In the genomic region with DNA sequence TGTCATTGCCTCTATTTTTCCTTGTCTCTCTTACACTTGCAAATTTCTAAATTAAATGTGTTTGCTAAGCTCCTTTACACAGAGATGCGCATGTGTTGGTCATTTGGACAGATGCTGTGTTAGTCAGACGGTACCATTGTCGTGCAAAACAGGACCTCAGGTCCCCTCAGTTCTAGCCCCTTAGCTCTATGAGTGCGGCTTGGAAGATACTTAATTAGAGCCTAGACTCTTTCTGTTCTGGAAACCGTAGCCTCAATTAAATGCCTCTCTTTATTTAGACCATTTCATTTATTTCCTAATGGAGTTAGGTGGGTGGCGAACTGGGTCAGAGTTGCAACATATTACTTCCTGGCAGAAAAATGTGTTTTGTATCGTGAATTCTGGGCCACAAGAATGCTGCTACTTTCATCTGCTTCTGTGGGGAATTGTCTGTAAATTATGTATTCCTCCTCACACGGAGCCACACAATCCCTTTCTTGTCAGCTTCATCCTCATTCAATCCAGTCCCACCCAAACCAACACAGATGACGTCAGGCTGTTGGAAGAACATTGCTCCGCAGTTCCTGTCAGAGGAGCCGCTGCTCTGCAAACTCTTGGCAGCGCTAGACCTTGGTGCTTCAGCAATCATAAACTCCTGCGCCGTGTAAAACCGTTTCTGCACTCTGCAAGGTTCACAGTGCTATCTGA, we compare ENCODE assay signal across 8 mouse cellular contexts.
A peak's percentile ranks its signal among the peaks of the same experiment; 100 is the strongest.
DNase-seq lines count a peak whose midpoint lies in the region; ATAC-seq and TF ChIP-seq lines count a peak whose summit lies in the region.

No protein-coding gene starts in this region.

- WGBS in intestine, embryonic 14.5 days, result 27% methylated on average over 15 of the region's 15 CpGs
- 36% methylated on average over 15 of the region's 15 CpGs for WGBS in intestine, postnatal 0 days
- WGBS in kidney, embryonic 15.5 days, result 30% methylated on average over 15 of the region's 15 CpGs
- 27% methylated on average over 15 of the region's 15 CpGs for WGBS in limb, embryonic 13.5 days
- WGBS in neural tube, embryonic 14.5 days, result 13% methylated on average over 15 of the region's 15 CpGs

- no peaks in the 10 kb centered on the region for H3K9me3 ChIP-seq in intestine, embryonic 14.5 days (ENCODE audit: control insufficient read depth, low read length)
- H3K9me3 ChIP-seq in intestine, postnatal 0 days (ENCODE audit: control insufficient read depth), result no peaks in the 10 kb centered on the region
- no peaks in the 10 kb centered on the region for H3K9me3 ChIP-seq in kidney, embryonic 15.5 days (replicated peaks)
- H3K9me3 ChIP-seq in limb, embryonic 13.5 days, result no peaks in the 10 kb centered on the region
- H3K9me3 ChIP-seq in neural tube, embryonic 14.5 days (ENCODE audit: control insufficient read depth, low read length), result no peaks in the 10 kb centered on the region

- no peak overlapping the region for H3K27ac ChIP-seq in intestine, embryonic 14.5 days (ENCODE audit: low read depth)
- H3K27ac ChIP-seq in intestine, postnatal 0 days (ENCODE audit: low read depth, low read length), result no peak overlapping the region
- no peak overlapping the region for H3K27ac ChIP-seq in kidney, embryonic 15.5 days
- H3K27ac ChIP-seq in limb, embryonic 13.5 days, result no peak overlapping the region
- peak overlapping the region; percentile 16; the same call in 1 of the 2 replicates for H3K27ac ChIP-seq in neural tube, embryonic 14.5 days (ENCODE audit: low read depth, low read length)

- no peak overlapping the region for H3K9ac ChIP-seq in intestine, embryonic 14.5 days (ENCODE audit: low read length)
- H3K9ac ChIP-seq in intestine, postnatal 0 days (ENCODE audit: low read depth, low read length), result no peak overlapping the region
- H3K9ac ChIP-seq in kidney, embryonic 15.5 days, result no peak overlapping the region
- H3K9ac ChIP-seq in limb, embryonic 13.5 days, result no peak overlapping the region; the same call in 1 of the 2 replicates
- no peak overlapping the region for H3K9ac ChIP-seq in neural tube, embryonic 14.5 days (replicated peaks; ENCODE audit: low read depth, low read length)

- no peaks in the 10 kb centered on the region for H3K36me3 ChIP-seq in intestine, embryonic 14.5 days (ENCODE audit: control insufficient read depth, insufficient read depth, low read length)
- H3K36me3 ChIP-seq in intestine, postnatal 0 days (ENCODE audit: control insufficient read depth, insufficient read depth), result no peaks in the 10 kb centered on the region
- no peaks in the 10 kb centered on the region for H3K36me3 ChIP-seq in kidney, embryonic 15.5 days
- H3K36me3 ChIP-seq in limb, embryonic 13.5 days, result no peaks in the 10 kb centered on the region
- H3K36me3 ChIP-seq in neural tube, embryonic 14.5 days (ENCODE audit: control insufficient read depth, insufficient read depth, low read length), result no peaks in the 10 kb centered on the region

- H3K4me1 ChIP-seq in intestine, embryonic 14.5 days (replicated peaks; ENCODE audit: control insufficient read depth, insufficient read depth, low read length), result 0 out of 2 replicates have a peak, but pooled peaks cover 5% of the 10 kb centered on the region
- H3K4me1 ChIP-seq in intestine, postnatal 0 days (replicated peaks; ENCODE audit: control insufficient read depth, insufficient read depth, low read length), result no peaks in the 10 kb centered on the region
- H3K4me1 ChIP-seq in kidney, embryonic 15.5 days, result peaks cover 6% of the 10 kb centered on the region; the same call in 1 of the 2 replicates
- H3K4me1 ChIP-seq in limb, embryonic 13.5 days, result peaks cover 6% of the 10 kb centered on the region; the same call in 1 of the 2 replicates
- peaks cover 13% of the 10 kb centered on the region for H3K4me1 ChIP-seq in neural tube, embryonic 14.5 days (ENCODE audit: control insufficient read depth, insufficient read depth, low read length)

- ATAC-seq in intestine, embryonic 14.5 days (replicated peaks; ENCODE audit: low FRiP score, low TSS enrichment, low read depth), result no peak
- ATAC-seq in intestine, postnatal 0 days, result no peak
- no peak for ATAC-seq in kidney, embryonic 15.5 days (replicated peaks; ENCODE audit: low FRiP score)
- ATAC-seq in limb, embryonic 13.5 days (ENCODE audit: low FRiP score, low read depth), result peak; percentile 64; the same call in 1 of the 2 replicates
- ATAC-seq in neural tube, embryonic 14.5 days (ENCODE audit: low read depth), result peak; percentile 83
- no peak for ATAC-seq in megakaryocyte-erythroid progenitor cell, adult 5-6 weeks (replicated peaks; ENCODE audit: low FRiP score, low TSS enrichment, poor library complexity, severe bottlenecking)

- TF ChIP-seq CTCF in intestine, postnatal 0 days (IDR thresholded peaks at IDR 0.05; ENCODE audit: low read depth), result no peak

- no peaks in the 10 kb centered on the region for H3K27me3 ChIP-seq in intestine, embryonic 14.5 days (replicated peaks; ENCODE audit: control insufficient read depth, insufficient read depth, low read length)
- no peaks in the 10 kb centered on the region for H3K27me3 ChIP-seq in intestine, postnatal 0 days (replicated peaks; ENCODE audit: control insufficient read depth, insufficient read depth, low read length)
- no peaks in the 10 kb centered on the region for H3K27me3 ChIP-seq in kidney, embryonic 15.5 days
- 0 out of 2 replicates have a peak, but pooled peaks cover 2% of the 10 kb centered on the region for H3K27me3 ChIP-seq in limb, embryonic 13.5 days
- H3K27me3 ChIP-seq in neural tube, embryonic 14.5 days (ENCODE audit: control insufficient read depth, insufficient read depth, low read length), result no peaks in the 10 kb centered on the region

- no peak overlapping the region for H3K4me3 ChIP-seq in intestine, embryonic 14.5 days (ENCODE audit: low read depth, low read length)
- H3K4me3 ChIP-seq in intestine, postnatal 0 days (ENCODE audit: low read depth, low read length), result no peak overlapping the region
- H3K4me3 ChIP-seq in kidney, embryonic 15.5 days (replicated peaks), result no peak overlapping the region; the same call in 1 of the 2 replicates
- peak overlapping the region; percentile 12; the same call in 1 of the 2 replicates for H3K4me3 ChIP-seq in limb, embryonic 13.5 days
- H3K4me3 ChIP-seq in neural tube, embryonic 14.5 days (ENCODE audit: low read depth, low read length), result no peak overlapping the region; the same call in 1 of the 2 replicates

- peak overlapping the region; percentile 35; the same call in 1 of the 2 replicates for H3K4me2 ChIP-seq in intestine, embryonic 14.5 days (ENCODE audit: low read length)
- no peak overlapping the region; the same call in 1 of the 2 replicates for H3K4me2 ChIP-seq in intestine, postnatal 0 days (replicated peaks; ENCODE audit: low read depth)
- H3K4me2 ChIP-seq in kidney, embryonic 15.5 days, result peak overlapping the region; percentile 26
- peak overlapping the region; percentile 45 for H3K4me2 ChIP-seq in limb, embryonic 13.5 days (replicated peaks)
- peak overlapping the region; percentile 36 for H3K4me2 ChIP-seq in neural tube, embryonic 14.5 days (ENCODE audit: low read depth, low read length)

- DNase-seq in intestine, embryonic 14.5 days (ENCODE audit: low spot score), result peak; percentile 54
- DNase-seq in embryo, embryonic 11.5 days (ENCODE audit: low read depth, low spot score), result peak; percentile 13
- DNase-seq in gastrocnemius, postnatal 25 days, result peak; percentile 73

Comparison
In these comparisons a context has a peak if more than half of its experiments do, and no peak if none do; other contexts are left out.
1. ATAC-seq: peak in limb, embryonic 13.5 days (single experiment) and neural tube, embryonic 14.5 days (single experiment); none in intestine, embryonic 14.5 days (single experiment), intestine, postnatal 0 days (single experiment), kidney, embryonic 15.5 days (single experiment) and megakaryocyte-erythroid progenitor cell, adult 5-6 weeks (single experiment).
2. DNase-seq: peak in every context shown above with its lines; median percentile 73 in gastrocnemius, postnatal 25 days; 54 in intestine, embryonic 14.5 days; 13 in embryo, embryonic 11.5 days.